Mouse (Mus musculus) heart, postnatal 0 days (tissue): Measurements from ENCODE around the gene Raf1. TPM values are rescaled to one million over a fixed set of nuclear protein-coding genes. Genes with fewer than 3 reads are reported as not detected.
A peak's percentile ranks its signal among the peaks of the same experiment; 100 is the strongest.

Experiments used
- ATAC-seq: fragments of 200-750 bp; cut with Nextera tagmentation; 2 replicates; pipeline ENCODE4 v1.8.0; 2017; ENCODE audit warnings: low read depth, moderate number of reproducible peaks, moderate library complexity; ENCODE audit not compliant: insufficient read depth
- DNase-seq: peaks from one replicate; pipeline ENCODE4 v3.0.0-alpha.2; 2016; ENCODE audit warnings: low spot score
- H3K27ac ChIP-seq: fragments of 300-500 bp; sonication (generic); 2 replicates; pipeline ENCODE4 v1.5.1; 2014; ENCODE audit warnings: low read depth, mild to moderate bottlenecking
- H3K27me3 ChIP-seq: fragments of 300-500 bp; sonication (generic); 2 replicates; pipeline ENCODE4 v1.6.1; 2014; ENCODE audit warnings: low read length, mixed read lengths; ENCODE audit not compliant: control insufficient read depth, insufficient read depth
- H3K36me3 ChIP-seq: fragments of 300-500 bp; sonication (generic); replicated peaks from 2 replicates; pipeline ENCODE4 v1.6.1; 2014; ENCODE audit warnings: low read length, mixed read lengths; ENCODE audit not compliant: control insufficient read depth, insufficient read depth
- H3K4me1 ChIP-seq: fragments of 300-500 bp; sonication (generic); 2 replicates; pipeline ENCODE4 v1.6.1; 2014; ENCODE audit warnings: antibody characterized with exemption; ENCODE audit not compliant: control insufficient read depth, insufficient read depth
- H3K4me2 ChIP-seq: fragments of 300-500 bp; sonication (generic); 2 replicates; pipeline ENCODE4 v1.6.1; 2014; ENCODE audit warnings: low read depth, mild to moderate bottlenecking, low read length, moderate library complexity
- H3K4me3 ChIP-seq: fragments of 300-500 bp; sonication (generic); 2 replicates; pipeline ENCODE4 v1.5.1; 2014; ENCODE audit warnings: low read depth, low read length
- H3K9ac ChIP-seq: fragments of 300-500 bp; sonication (generic); replicated peaks from 2 replicates; pipeline ENCODE4 v1.6.1; 2014; ENCODE audit warnings: low read depth, low read length, mixed read lengths
- H3K9me3 ChIP-seq: fragments of 300-500 bp; sonication (generic); replicated peaks from 2 replicates; pipeline ENCODE4 v1.6.1; 2016; ENCODE audit warnings: low read length; ENCODE audit not compliant: control insufficient read depth
- CTCF ChIP-seq: IDR thresholded peaks from 2 replicates; pipeline ENCODE4 v1.5.1; 2016; ENCODE audit warnings: antibody characterized with exemption, control low read depth, low read depth
- EP300 ChIP-seq: IDR thresholded peaks from 2 replicates; pipeline ENCODE4 v1.6.1; 2016; ENCODE audit warnings: antibody characterized with exemption, low read depth
- WGBS: fragments of 180-500 bp; shearing (Covaris S2); extraction: QIAGEN DNeasy Blood & Tissue Kit; methylation state at CpG from one replicate; pipeline ENCODE4 v1.1.7; 2014; 5-methylcytosine and 5-hydroxymethylcytosine counted together
- polyA plus RNA-seq: library from polyadenylated mRNA; unstranded; fragments of >200 nt; fragmentation: Nextera tagmentation; extraction: Ambion mirVana; gene quantifications from 2 replicates; pipeline ENCODE4 v1.2.1, GENCODE M21; 2015
- total RNA-seq: library from RNA; depleted of rRNA; stranded (reverse); fragments of >200 nt; gene quantifications from 2 replicates; pipeline ENCODE4 v1.2.3, GENCODE M21; 2014; ENCODE audit warnings: low replicate concordance

The Raf1 gene
- total and polyA plus RNA-seq, 2 experiments from 2014 or later = 72.3 to 182 TPM

DNA sequence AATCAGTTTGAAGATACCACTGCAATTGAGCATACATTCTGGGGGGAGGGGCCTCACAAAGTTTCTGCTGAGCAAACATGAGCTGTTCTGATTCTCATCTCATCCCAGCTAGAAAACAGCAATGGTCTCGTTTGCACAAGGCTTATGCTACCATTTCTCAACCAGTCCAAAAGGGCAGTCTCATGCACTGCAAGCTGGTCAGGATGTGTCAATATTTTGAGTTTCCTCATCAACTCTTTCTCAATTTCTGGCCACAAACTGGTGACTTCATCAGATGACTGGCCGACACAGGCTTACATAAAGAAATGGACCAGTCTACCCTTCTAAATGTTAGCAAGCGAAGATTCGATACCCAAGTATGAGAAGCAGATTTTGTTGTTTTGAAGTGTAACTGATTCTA is 9.8 kb downstream of the Raf1 start:
- H3K9me3 ChIP-seq = no peaks in the 10 kb centered on the region
- H3K4me2 ChIP-seq = no peak overlapping the region
- H3K27ac ChIP-seq = no peak overlapping the region
- TF ChIP-seq EP300 = no peak
- TF ChIP-seq CTCF = no peak
- DNase-seq = peak; percentile 2
- ATAC-seq = no peak
- H3K27me3 ChIP-seq = no peaks in the 10 kb centered on the region
- H3K36me3 ChIP-seq = 0 out of 2 replicates have a peak, but pooled peaks cover 3% of the 10 kb centered on the region
- H3K4me1 ChIP-seq = peaks cover 12% of the 10 kb centered on the region
- H3K4me3 ChIP-seq = no peak overlapping the region
- H3K9ac ChIP-seq = no peak overlapping the region
- WGBS = 70% methylated on average over 4 of the region's 4 CpGs

DNA sequence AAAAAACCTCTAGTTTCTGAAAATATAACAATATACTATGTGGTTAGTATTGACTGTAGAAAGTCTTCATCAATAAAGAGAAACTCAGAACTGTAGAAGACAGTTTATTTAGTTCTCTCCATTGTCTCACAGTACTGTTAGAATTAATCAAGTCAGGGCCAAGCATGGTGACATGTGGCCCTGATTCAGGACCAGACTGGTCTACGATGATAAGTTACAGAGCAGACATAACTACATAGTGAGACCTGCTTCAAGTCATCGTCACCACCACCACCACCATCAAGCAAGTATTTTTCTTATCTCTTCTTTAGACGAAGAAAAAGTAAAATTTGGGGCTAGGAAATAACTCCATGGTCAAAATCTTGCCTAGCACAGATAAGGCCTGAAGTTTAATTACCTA is 12.2 kb downstream of the Raf1 start:
- H3K4me2 ChIP-seq = no peak overlapping the region
- no peak overlapping the region for H3K9ac ChIP-seq
- ATAC-seq (no peak), DNase-seq (no peak)
- TF ChIP-seq CTCF (no peak), EP300 (no peak)
- peaks cover 26% of the 10 kb centered on the region for H3K4me1 ChIP-seq
- no peaks in the 10 kb centered on the region for H3K9me3 ChIP-seq
- no peaks in the 10 kb centered on the region for H3K27me3 ChIP-seq
- H3K27ac ChIP-seq = no peak overlapping the region
- H3K4me3 ChIP-seq = no peak overlapping the region
- H3K36me3 ChIP-seq = 0 out of 2 replicates have a peak, but pooled peaks cover 3% of the 10 kb centered on the region
- 35% methylated on average over 3 of the region's 3 CpGs for whole genome bisulfite sequencing

DNA sequence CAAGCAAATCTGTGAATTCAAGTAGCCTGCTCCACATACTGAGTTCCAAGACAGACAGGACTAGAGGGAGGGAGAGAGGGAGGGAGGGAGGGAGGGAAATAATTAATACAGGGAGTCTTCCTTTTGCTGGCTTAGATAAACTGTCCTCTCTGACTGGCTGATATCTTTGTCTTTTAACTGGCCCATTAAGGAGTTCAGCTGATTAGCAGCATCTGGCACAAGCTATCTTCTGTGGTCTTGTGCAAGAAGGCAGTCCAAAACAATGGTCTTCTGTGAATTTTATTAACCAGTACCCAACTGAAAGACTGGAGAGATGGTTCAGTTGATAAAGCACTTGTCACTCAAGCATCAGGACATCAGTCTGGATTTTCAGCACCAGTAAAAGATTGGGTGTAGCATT is 17.6 kb downstream of the Raf1 start:
- no peak for DNase-seq
- Histone ChIP-seq H3K4me1 (peaks cover 35% of the 10 kb centered on the region), H3K4me2 (no peak overlapping the region), H3K27ac (no peak overlapping the region), H3K36me3 (no peaks in the 10 kb centered on the region), H3K9ac (no peak overlapping the region), H3K27me3 (no peaks in the 10 kb centered on the region), H3K4me3 (no peak overlapping the region), H3K9me3 (no peaks in the 10 kb centered on the region)
- ATAC-seq = no peak
- TF ChIP-seq CTCF = no peak

DNA sequence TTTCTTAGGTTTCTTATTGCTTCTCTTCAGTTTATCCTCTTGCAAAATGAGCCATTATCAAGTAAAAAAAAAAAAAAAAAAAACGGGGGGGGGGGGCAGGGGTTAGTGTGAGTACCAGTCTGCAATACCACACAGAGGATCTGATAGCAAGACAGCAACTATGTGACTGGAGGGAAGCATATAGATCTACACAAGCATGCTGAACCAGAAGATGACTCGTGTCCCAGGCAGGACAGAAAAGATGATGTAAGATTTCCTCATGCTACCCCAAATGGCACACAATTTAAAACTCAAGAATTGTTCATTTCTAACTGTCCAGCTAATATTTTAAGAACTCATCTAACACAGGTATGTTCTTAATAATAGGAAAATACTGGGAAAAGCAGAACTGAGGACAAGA is 22.5 kb downstream of the Raf1 start:
- H3K4me2 ChIP-seq = no peak overlapping the region
- H3K9ac ChIP-seq = no peak overlapping the region
- WGBS = 37% methylated on average over 2 of the region's 2 CpGs
- ATAC-seq = no peak
- TF ChIP-seq CTCF (no peak), EP300 (no peak)
- H3K27ac ChIP-seq = 0 out of 2 replicates have a peak overlapping the region, but pooled peaks have one; percentile 18
- H3K36me3 ChIP-seq = no peaks in the 10 kb centered on the region
- H3K27me3 ChIP-seq = no peaks in the 10 kb centered on the region
- H3K9me3 ChIP-seq = no peaks in the 10 kb centered on the region
- DNase-seq = no peak
- no peak overlapping the region for H3K4me3 ChIP-seq
- peaks cover 43% of the 10 kb centered on the region for H3K4me1 ChIP-seq

DNA sequence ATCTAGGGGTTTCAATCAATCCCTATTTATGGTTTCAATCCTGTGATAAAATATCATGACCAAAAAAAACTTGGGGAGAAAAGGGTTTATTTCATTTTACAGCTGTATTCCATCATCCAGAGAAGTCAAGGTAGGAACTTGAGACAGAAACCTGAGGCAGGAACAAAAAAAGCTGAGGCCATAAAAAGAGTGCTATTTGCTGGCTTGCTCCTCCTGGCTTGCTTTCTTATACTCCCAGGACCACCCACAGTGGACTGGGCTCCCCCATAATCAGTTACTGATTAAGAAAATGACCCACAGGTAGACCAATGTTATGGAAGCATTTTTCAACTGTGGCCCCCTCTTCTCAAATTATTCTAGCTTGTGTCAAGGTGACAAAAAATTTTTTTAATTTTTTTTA is 24.7 kb downstream of the Raf1 start:
- Histone ChIP-seq H3K4me3 (no peak overlapping the region), H3K36me3 (no peaks in the 10 kb centered on the region), H3K27ac (no peak overlapping the region), H3K9ac (no peak overlapping the region), H3K27me3 (no peaks in the 10 kb centered on the region), H3K4me2 (no peak overlapping the region), H3K4me1 (peaks cover 27% of the 10 kb centered on the region), H3K9me3 (no peaks in the 10 kb centered on the region)
- ATAC-seq = no peak
- DNase-seq = no peak
- TF ChIP-seq EP300 (no peak), CTCF (no peak)
